ENCODE assay signal across 8 mouse cellular contexts in the genomic region with DNA sequence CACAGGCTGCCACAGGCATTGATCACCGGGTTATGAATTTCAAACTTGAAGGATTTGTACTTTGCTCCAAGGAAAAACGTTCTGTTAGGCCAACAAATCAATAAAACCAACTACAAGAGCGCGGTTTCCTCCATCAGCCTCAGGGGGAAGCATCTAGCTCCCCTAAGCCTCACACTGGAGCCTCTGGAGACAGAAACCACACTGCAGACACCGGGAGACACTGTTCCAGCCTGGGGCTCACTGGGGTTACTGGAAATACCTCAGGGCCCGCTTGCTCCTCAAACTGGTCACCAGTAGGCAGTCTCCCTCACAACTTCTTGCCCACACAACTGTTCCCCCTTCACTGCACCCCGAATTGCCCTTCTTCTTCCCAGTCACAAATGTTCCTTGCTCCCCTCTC. TPM values are rescaled to one million over a fixed set of nuclear protein-coding genes. Genes with fewer than 3 reads are reported as not detected.
DNase-seq lines count a peak whose midpoint lies in the region; ATAC-seq and TF ChIP-seq lines count a peak whose summit lies in the region.

No protein-coding gene starts in this region.

- 37% methylated on average over 7 of the region's 7 CpGs for WGBS in heart, postnatal 0 days
- WGBS in hindbrain, embryonic 11.5 days = 13% methylated on average over 7 of the region's 7 CpGs
- 11% methylated on average over 7 of the region's 7 CpGs for WGBS in midbrain, embryonic 13.5 days

- intact Hi-C loops in heart, postnatal 14 days (cut with DNase I) = loop anchor here (2.0 kb wide), 2 partner anchors 29 to 69 kb away; no protein-coding TSS in a partner anchor

- no peaks in the 10 kb centered on the region for H3K9me3 ChIP-seq in heart, postnatal 0 days (replicated peaks; ENCODE audit: control insufficient read depth, low read length)
- no peaks in the 10 kb centered on the region for H3K9me3 ChIP-seq in hindbrain, embryonic 11.5 days (ENCODE audit: control insufficient read depth, low read length)
- no peaks in the 10 kb centered on the region for H3K9me3 ChIP-seq in midbrain, embryonic 13.5 days

- no peaks in the 10 kb centered on the region for H3K27me3 ChIP-seq in heart, postnatal 0 days (ENCODE audit: control insufficient read depth, insufficient read depth, low read length)
- H3K27me3 ChIP-seq in hindbrain, embryonic 11.5 days (ENCODE audit: control insufficient read depth, insufficient read depth, low read length) = no peaks in the 10 kb centered on the region
- no peaks in the 10 kb centered on the region; the same call in 1 of the 2 replicates for H3K27me3 ChIP-seq in midbrain, embryonic 13.5 days

- no peak for DNase-seq in heart, postnatal 0 days (ENCODE audit: low spot score)
- DNase-seq in heart, postnatal 14 days = no peak
- peak; percentile 36 for DNase-seq in NIH3T3 (ENCODE audit: low read depth)
- DNase-seq in hindbrain, embryonic 11.5 days (ENCODE audit: low spot score) = peak; percentile 56
- DNase-seq in left cerebral cortex, adult 9 months (ENCODE audit: low spot score in 2 of 2) = no peak
- no peak for DNase-seq in urinary bladder, postnatal 4 days (ENCODE audit: low spot score in 2 of 2)
- DNase-seq in thymus, postnatal 25 days = no peak

- peak overlapping the region; percentile 71 for H3K4me2 ChIP-seq in heart, postnatal 0 days (ENCODE audit: low read depth, low read length)
- peak overlapping the region; percentile 91 for H3K4me2 ChIP-seq in hindbrain, embryonic 11.5 days (replicated peaks; ENCODE audit: low read depth, low read length)
- H3K4me2 ChIP-seq in midbrain, embryonic 13.5 days (replicated peaks) = peak overlapping the region; percentile 83

- H3K9ac ChIP-seq in heart, postnatal 0 days (replicated peaks; ENCODE audit: low read depth, low read length) = no peak overlapping the region; the same call in 1 of the 2 replicates
- peak overlapping the region; percentile 74 for H3K9ac ChIP-seq in hindbrain, embryonic 11.5 days (ENCODE audit: low read depth, low read length)
- peak overlapping the region; percentile 70 for H3K9ac ChIP-seq in midbrain, embryonic 13.5 days (replicated peaks)

- no peak for TF ChIP-seq CTCF in heart, postnatal 0 days (IDR thresholded peaks at IDR 0.05; ENCODE audit: low read depth)

- no peak overlapping the region for H3K27ac ChIP-seq in heart, postnatal 0 days (ENCODE audit: low read depth)
- H3K27ac ChIP-seq in hindbrain, embryonic 11.5 days (ENCODE audit: low read depth, low read length) = peak overlapping the region; percentile 89
- peak overlapping the region; percentile 93 for H3K27ac ChIP-seq in midbrain, embryonic 13.5 days

- no peaks in the 10 kb centered on the region for H3K36me3 ChIP-seq in heart, postnatal 0 days (replicated peaks; ENCODE audit: control insufficient read depth, insufficient read depth, low read length)
- no peaks in the 10 kb centered on the region for H3K36me3 ChIP-seq in hindbrain, embryonic 11.5 days (ENCODE audit: control insufficient read depth, insufficient read depth, low read length)
- H3K36me3 ChIP-seq in midbrain, embryonic 13.5 days = no peaks in the 10 kb centered on the region

- no peak; the same call in 1 of the 2 replicates for ATAC-seq in heart, postnatal 0 days (ENCODE audit: insufficient read depth, low read depth)
- peak; percentile 11; the same call in 1 of the 2 replicates for ATAC-seq in hindbrain, embryonic 11.5 days (ENCODE audit: low FRiP score)
- ATAC-seq in midbrain, embryonic 13.5 days = peak; percentile 19

- no peak for TF ChIP-seq EP300 in heart, postnatal 0 days (IDR thresholded peaks at IDR 0.05; ENCODE audit: low read depth)

- peak overlapping the region; percentile 46; the same call in 1 of the 2 replicates for H3K4me3 ChIP-seq in heart, postnatal 0 days (ENCODE audit: low read depth, low read length)
- peak overlapping the region; percentile 41 for H3K4me3 ChIP-seq in hindbrain, embryonic 11.5 days (ENCODE audit: low read depth, low read length)
- H3K4me3 ChIP-seq in midbrain, embryonic 13.5 days (replicated peaks) = peak overlapping the region; percentile 44

- peaks cover 6% of the 10 kb centered on the region; the same call in 1 of the 2 replicates for H3K4me1 ChIP-seq in heart, postnatal 0 days (ENCODE audit: control insufficient read depth, insufficient read depth)
- H3K4me1 ChIP-seq in hindbrain, embryonic 11.5 days (replicated peaks; ENCODE audit: control insufficient read depth, insufficient read depth, low read length) = peaks cover 20% of the 10 kb centered on the region
- peaks cover 66% of the 10 kb centered on the region for H3K4me1 ChIP-seq in midbrain, embryonic 13.5 days (replicated peaks)

RNA-seq across cellular contexts. Expression of gene Dnah2, which starts 3.0 kb away (rescaled TPM):
- total RNA-seq in heart, postnatal 0 days (2014; rRNA removed; ENCODE audit: low replicate concordance) = not detected in 2 replicates
- 0.03 and 0.30 TPM in 2 replicates for polyA plus RNA-seq in heart, postnatal 0 days (2015; fragmentation: Nextera tagmentation; extraction: Ambion mirVana)
- total RNA-seq in heart, postnatal 14 days (2021) = under 1 TPM; 0.07 to 0.38 TPM
- polyA plus RNA-seq in hindbrain, embryonic 11.5 days (2014; fragmentation: Nextera tagmentation; extraction: Ambion mirVana) = 0.68 and 1.6 TPM in 2 replicates
- polyA plus RNA-seq in midbrain, embryonic 13.5 days (2015; fragmentation: Nextera tagmentation; extraction: Ambion mirVana) = 2.2 and 2.7 TPM in 2 replicates

RNA-seq across cellular contexts. Expression of gene Efnb3, which starts 14.0 kb away (rescaled TPM):
- total RNA-seq in heart, postnatal 0 days (2014; rRNA removed; ENCODE audit: low replicate concordance) = 70.1 and 79.5 TPM in 2 replicates
- polyA plus RNA-seq in heart, postnatal 0 days (2015; fragmentation: Nextera tagmentation; extraction: Ambion mirVana) = 69.4 and 75.6 TPM in 2 replicates
- total RNA-seq in heart, postnatal 14 days (2021) = 10 to 100 TPM; 60.5 to 70.3 TPM
- polyA plus RNA-seq in hindbrain, embryonic 11.5 days (2014; fragmentation: Nextera tagmentation; extraction: Ambion mirVana) = 12.2 and 15.5 TPM in 2 replicates
- polyA plus RNA-seq in midbrain, embryonic 13.5 days (2015; fragmentation: Nextera tagmentation; extraction: Ambion mirVana) = 95.0 and 130 TPM in 2 replicates

RNA-seq across cellular contexts. Expression of gene Wrap53, which starts 34.1 kb away (rescaled TPM):
- total RNA-seq in heart, postnatal 0 days (2014; rRNA removed; ENCODE audit: low replicate concordance) = 12.4 and 18.7 TPM in 2 replicates
- polyA plus RNA-seq in heart, postnatal 0 days (2015; fragmentation: Nextera tagmentation; extraction: Ambion mirVana) = 6.7 and 7.8 TPM in 2 replicates
- 1 to 10 TPM; 4.3 to 6.5 TPM for total RNA-seq in heart, postnatal 14 days (2021)
- polyA plus RNA-seq in hindbrain, embryonic 11.5 days (2014; fragmentation: Nextera tagmentation; extraction: Ambion mirVana) = 36.6 and 37.8 TPM in 2 replicates
- polyA plus RNA-seq in midbrain, embryonic 13.5 days (2015; fragmentation: Nextera tagmentation; extraction: Ambion mirVana) = 24.5 and 26.9 TPM in 2 replicates

RNA-seq across cellular contexts. Expression of gene Trp53, which starts 34.2 kb away (rescaled TPM):
- total RNA-seq in heart, postnatal 0 days (2014; rRNA removed; ENCODE audit: low replicate concordance) = 33.6 and 35.9 TPM in 2 replicates
- polyA plus RNA-seq in heart, postnatal 0 days (2015; fragmentation: Nextera tagmentation; extraction: Ambion mirVana) = 31.5 and 32.6 TPM in 2 replicates
- 10 to 100 TPM; 22.1 to 27.3 TPM for total RNA-seq in heart, postnatal 14 days (2021)
- polyA plus RNA-seq in hindbrain, embryonic 11.5 days (2014; fragmentation: Nextera tagmentation; extraction: Ambion mirVana) = 156 and 159 TPM in 2 replicates
- 84.2 and 93.4 TPM in 2 replicates for polyA plus RNA-seq in midbrain, embryonic 13.5 days (2015; fragmentation: Nextera tagmentation; extraction: Ambion mirVana)

RNA-seq across cellular contexts. Expression of gene Atp1b2, which starts 59.8 kb away (rescaled TPM):
- total RNA-seq in heart, postnatal 0 days (2014; rRNA removed; ENCODE audit: low replicate concordance) = 23.7 and 24.7 TPM in 2 replicates
- polyA plus RNA-seq in heart, postnatal 0 days (2015; fragmentation: Nextera tagmentation; extraction: Ambion mirVana) = 15.1 and 16.8 TPM in 2 replicates
- 10 to 100 TPM; 31.8 to 31.9 TPM for total RNA-seq in heart, postnatal 14 days (2021)
- 11.7 and 13.1 TPM in 2 replicates for polyA plus RNA-seq in hindbrain, embryonic 11.5 days (2014; fragmentation: Nextera tagmentation; extraction: Ambion mirVana)
- polyA plus RNA-seq in midbrain, embryonic 13.5 days (2015; fragmentation: Nextera tagmentation; extraction: Ambion mirVana) = 23.2 and 24.3 TPM in 2 replicates

Comparison
In these comparisons a context has a peak if more than half of its experiments do, and no peak if none do; other contexts are left out.
1. DNase-seq: peak in NIH3T3 (single experiment) and hindbrain, embryonic 11.5 days (single experiment); none in heart, postnatal 0 days (single experiment), heart, postnatal 14 days (0 of 2), left cerebral cortex, adult 9 months (0 of 2), urinary bladder, postnatal 4 days (0 of 2) and thymus, postnatal 25 days (single experiment).
2. Peak in every context shown above with its lines, with median percentiles within 50 percentile points of each other: H3K4me2 ChIP-seq and H3K4me3 ChIP-seq.